ENCODE assay signal across 18 mouse cellular contexts in the genomic region with DNA sequence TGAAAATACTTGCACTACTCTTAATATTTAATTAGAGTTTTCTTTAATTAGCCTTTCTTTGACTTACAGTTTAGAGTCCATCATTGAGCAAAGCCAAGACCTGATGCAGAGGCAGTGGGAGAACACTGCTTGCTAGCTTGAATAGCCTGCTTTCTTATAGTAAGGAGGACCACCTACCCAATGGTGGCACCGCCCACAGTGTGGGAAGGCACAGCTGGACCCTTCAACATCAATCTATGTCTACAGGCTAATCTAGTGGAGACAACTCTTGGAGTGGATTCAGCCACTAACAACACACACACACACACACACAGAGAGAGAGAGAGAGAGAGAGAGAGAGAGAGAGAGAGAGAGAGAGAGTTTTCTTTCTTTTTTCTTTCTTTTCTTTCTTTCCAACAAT. TPM values are rescaled to one million over a fixed set of nuclear protein-coding genes. Genes with fewer than 3 reads are reported as not detected.
DNase-seq lines count a peak whose midpoint lies in the region; ATAC-seq and TF ChIP-seq lines count a peak whose summit lies in the region.
"Had no signal": no experiment of that assay in that cellular context is flagged by ENCODE, and none has a peak within 500 bp of the region (broad histone marks: within the 10 kb centered on the region; RNA-seq: fewer than 3 reads in every experiment).

No protein-coding gene starts in this region.

- H3K27me3 ChIP-seq in hindbrain, embryonic 10.5 days (ENCODE audit: insufficient read depth, poor library complexity, severe bottlenecking): peaks cover 56% of the 10 kb centered on the region
- peaks cover 17% of the 10 kb centered on the region for H3K27me3 ChIP-seq in hindbrain, embryonic 13.5 days
- no peaks in the 10 kb centered on the region for H3K27me3 ChIP-seq in hindbrain, postnatal 0 days (ENCODE audit: insufficient read depth, low read length)
- H3K27me3 ChIP-seq in lung, postnatal 0 days (replicated peaks; ENCODE audit: insufficient read depth, low read length): 0 out of 2 replicates have a peak, but pooled peaks cover 11% of the 10 kb centered on the region

- H3K4me2 ChIP-seq in hindbrain, embryonic 13.5 days: no peak overlapping the region
- H3K4me2 ChIP-seq in hindbrain, postnatal 0 days (ENCODE audit: low read depth, low read length): no peak overlapping the region
- no peak overlapping the region for H3K4me2 ChIP-seq in lung, postnatal 0 days (replicated peaks; ENCODE audit: low read depth, low read length)

- H3K9me3 ChIP-seq in hindbrain, embryonic 10.5 days: no peaks in the 10 kb centered on the region
- H3K9me3 ChIP-seq in hindbrain, embryonic 13.5 days: no peaks in the 10 kb centered on the region
- H3K9me3 ChIP-seq in hindbrain, postnatal 0 days (ENCODE audit: low read length): no peaks in the 10 kb centered on the region
- no peaks in the 10 kb centered on the region for H3K9me3 ChIP-seq in lung, postnatal 0 days (ENCODE audit: low read length)
- H3K9me3 ChIP-seq: midbrain, embryonic 12.5 days; neural tube, embryonic 13.5 days had no signal

- no peak overlapping the region for H3K27ac ChIP-seq in hindbrain, embryonic 10.5 days
- H3K27ac ChIP-seq in hindbrain, embryonic 13.5 days: no peak overlapping the region
- no peak overlapping the region for H3K27ac ChIP-seq in hindbrain, postnatal 0 days
- H3K27ac ChIP-seq in lung, postnatal 0 days (ENCODE audit: low read length): no peak overlapping the region
- H3K27ac ChIP-seq: midbrain, embryonic 12.5 days; neural tube, embryonic 13.5 days; stomach, postnatal 0 days had no signal

- H3K9ac ChIP-seq in hindbrain, embryonic 13.5 days: no peak overlapping the region
- H3K9ac ChIP-seq in hindbrain, postnatal 0 days (replicated peaks; ENCODE audit: low read length): no peak overlapping the region
- no peak overlapping the region for H3K9ac ChIP-seq in lung, postnatal 0 days (replicated peaks; ENCODE audit: low read depth)
- H3K9ac ChIP-seq: midbrain, embryonic 12.5 days; neural tube, embryonic 13.5 days had no signal

- TF ChIP-seq EP300 in lung, postnatal 0 days (IDR thresholded peaks at IDR 0.05): no peak

- peaks cover 34% of the 10 kb centered on the region for H3K4me1 ChIP-seq in hindbrain, embryonic 10.5 days (replicated peaks)
- H3K4me1 ChIP-seq in hindbrain, embryonic 13.5 days (replicated peaks): peaks cover 27% of the 10 kb centered on the region
- H3K4me1 ChIP-seq in hindbrain, postnatal 0 days (ENCODE audit: insufficient read depth, low read length): peaks cover 4% of the 10 kb centered on the region; the same call in 1 of the 2 replicates
- peaks cover 5% of the 10 kb centered on the region; the same call in 1 of the 2 replicates for H3K4me1 ChIP-seq in lung, postnatal 0 days (ENCODE audit: insufficient read depth, low read depth, low read length)

- TF ChIP-seq CTCF in brain, embryonic 14.5 days (IDR thresholded peaks at IDR 0.05; ENCODE audit: borderline replicate concordance, extremely low read depth, insufficient read depth, insufficient read length): no peak
- no peak for TF ChIP-seq CTCF in hindbrain, postnatal 0 days (IDR thresholded peaks at IDR 0.05; ENCODE audit: low read depth)
- TF ChIP-seq CTCF in lung, postnatal 0 days (IDR thresholded peaks at IDR 0.05): no peak

- no peak overlapping the region for H3K4me3 ChIP-seq in hindbrain, embryonic 10.5 days
- no peak overlapping the region for H3K4me3 ChIP-seq in hindbrain, embryonic 13.5 days
- H3K4me3 ChIP-seq in hindbrain, postnatal 0 days (ENCODE audit: low read length): no peak overlapping the region
- H3K4me3 ChIP-seq in lung, postnatal 0 days (ENCODE audit: low read depth, low read length): no peak overlapping the region
- H3K4me3 ChIP-seq: erythroblast, embryonic 14.5 days; neural tube, embryonic 13.5 days had no signal

- WGBS in hindbrain, embryonic 10.5 days: 38% methylated on average over 1 of the region's 1 CpGs
- WGBS in hindbrain, embryonic 13.5 days: 15% methylated on average over 1 of the region's 1 CpGs
- 8% methylated on average over 1 of the region's 1 CpGs for WGBS in hindbrain, postnatal 0 days
- 29% methylated on average over 1 of the region's 1 CpGs for WGBS in lung, postnatal 0 days

- no peak for ATAC-seq in hindbrain, embryonic 13.5 days (ENCODE audit: low FRiP score)
- ATAC-seq in hindbrain, postnatal 0 days: no peak
- no peak for ATAC-seq in lung, postnatal 0 days
- ATAC-seq in frontal cortex, adult (ENCODE audit: low TSS enrichment): no peak
- no peak for ATAC-seq in megakaryocyte, adult 5-6 weeks (ENCODE audit: poor library complexity, severe bottlenecking)
- ATAC-seq: forebrain, embryonic 16.5 days had no signal

- no peak for TF ChIP-seq POLR2A in brain, embryonic 14.5 days (IDR thresholded peaks at IDR 0.05; ENCODE audit: borderline replicate concordance, extremely low read depth, insufficient read depth, insufficient read length, poor library complexity, severe bottlenecking)

- H3K36me3 ChIP-seq in hindbrain, embryonic 10.5 days: no peaks in the 10 kb centered on the region
- no peaks in the 10 kb centered on the region for H3K36me3 ChIP-seq in hindbrain, embryonic 13.5 days
- H3K36me3 ChIP-seq in hindbrain, postnatal 0 days (ENCODE audit: insufficient read depth, low read length): no peaks in the 10 kb centered on the region
- H3K36me3 ChIP-seq in lung, postnatal 0 days (ENCODE audit: insufficient read depth, low read length): no peaks in the 10 kb centered on the region
- H3K36me3 ChIP-seq: midbrain, embryonic 12.5 days; neural tube, embryonic 13.5 days had no signal

- peak; percentile 40 for DNase-seq in hindbrain, embryonic 10.5 days (ENCODE audit: low spot score)
- DNase-seq in A20 (ENCODE audit: low read depth, low spot score): peak; percentile 17
- peak; percentile 32 for DNase-seq in brain, embryonic 14.5 days (ENCODE audit: low read depth)
- peak; percentile 61 for DNase-seq in hindbrain, postnatal 0 days (ENCODE audit: low spot score)
- no peak for DNase-seq in lung, postnatal 0 days (ENCODE audit: low spot score)
- DNase-seq: heart, adult 11 months; kidney, adult 18-20 months; kidney, postnatal 4 days had no signal

RNA-seq across cellular contexts. Expression of gene Nrg4, which starts 1.6 kb away (rescaled TPM):
- polyA plus RNA-seq in hindbrain, embryonic 10.5 days (2016; fragmentation: Nextera tagmentation; extraction: Ambion mirVana): 0.64 and 1.0 TPM in 2 replicates
- polyA plus RNA-seq in hindbrain, embryonic 13.5 days (2015; fragmentation: Nextera tagmentation; extraction: Ambion mirVana): 1.3 and 1.7 TPM in 2 replicates
- 0.18 and 0.40 TPM in 2 replicates for polyA plus RNA-seq in brain, embryonic 14.5 days (2012; rRNA removed)
- 0.07 and 0.68 TPM in 2 replicates for total RNA-seq in hindbrain, postnatal 0 days (2014; rRNA removed)
- polyA plus RNA-seq in hindbrain, postnatal 0 days (2015; fragmentation: Nextera tagmentation; extraction: Ambion mirVana): 1.1 and 1.7 TPM in 2 replicates
- polyA plus RNA-seq in lung, postnatal 0 days (2015; fragmentation: Nextera tagmentation; extraction: Ambion mirVana): 1.2 and 1.4 TPM in 2 replicates
- total RNA-seq in megakaryocyte, adult 5-6 weeks (2015): 2.9 and 6.5 TPM in 2 replicates
- total RNA-seq in megakaryocyte, adult 5-6 weeks (2017): 2.1 TPM in 2 replicates

RNA-seq across cellular contexts. Expression of gene Tmem266, which starts 1.7 kb away (rescaled TPM):
- 0.46 and 1.2 TPM in 2 replicates for polyA plus RNA-seq in hindbrain, embryonic 10.5 days (2016; fragmentation: Nextera tagmentation; extraction: Ambion mirVana)
- polyA plus RNA-seq in hindbrain, embryonic 13.5 days (2015; fragmentation: Nextera tagmentation; extraction: Ambion mirVana): 2.8 and 3.1 TPM in 2 replicates
- polyA plus RNA-seq in brain, embryonic 14.5 days (2012; rRNA removed): 4.7 and 7.8 TPM in 2 replicates
- total RNA-seq in hindbrain, postnatal 0 days (2014; rRNA removed): 7.1 and 15.3 TPM in 2 replicates
- polyA plus RNA-seq in hindbrain, postnatal 0 days (2015; fragmentation: Nextera tagmentation; extraction: Ambion mirVana): 5.6 and 5.9 TPM in 2 replicates
- 0.05 and 0.07 TPM in 2 replicates for polyA plus RNA-seq in lung, postnatal 0 days (2015; fragmentation: Nextera tagmentation; extraction: Ambion mirVana)
- not detected in 2 replicates for total RNA-seq in megakaryocyte, adult 5-6 weeks (2015)
- total RNA-seq in megakaryocyte, adult 5-6 weeks (2017): not detected in 2 replicates
- total RNA-seq: hematopoietic stem cell, adult 5-6 weeks had no signal
- polyA plus RNA-seq: erythroblast, embryonic 14.5 days; heart, embryonic 14.5 days had no signal
